Mouse (Mus musculus) G1E-ER4 (cell line): ENCODE results near the gene Sowahc. TPM values are rescaled to one million over a fixed set of nuclear protein-coding genes. Genes with fewer than 3 reads are reported as not detected.

Experiments
- GATA1 ChIP-seq: IDR thresholded peaks from one replicate; pipeline ENCODE4 v1.8.0; 2012; ENCODE audit warnings: low read length, inconsistent platforms
- polyA plus RNA-seq: library from polyadenylated mRNA; stranded (reverse); fragments of >175 nt; gene quantifications from 2 replicates; pipeline ENCODE4 v1.2.3, GENCODE M21; 2012

Sowahc gene
- polyA plus RNA-seq, 1 experiment, result 0.60 TPM

- TF ChIP-seq GATA1, result no peak
Measured at GRCm38 (mm10) chr10:59237757-59238156, 16.0 kb downstream of the Sowahc start.

- TF ChIP-seq GATA1, result no peak
Measured at GRCm38 (mm10) chr10:59241141-59241541, 19.4 kb downstream of the Sowahc start.

GRCm38 (mm10) chr10:59249531-59249930 lies 27.8 kb downstream of the Sowahc start:
- no peak for TF ChIP-seq GATA1

GRCm38 (mm10) chr10:59250679-59251078 lies 28.9 kb downstream of the Sowahc start:
- no peak for TF ChIP-seq GATA1

GRCm38 (mm10) chr10:59251980-59252379 lies 30.2 kb downstream of the Sowahc start:
- TF ChIP-seq GATA1, result no peak

- no peak for TF ChIP-seq GATA1
Measured at GRCm38 (mm10) chr10:59252396-59252795, 30.6 kb downstream of the Sowahc start.

- no peak for TF ChIP-seq GATA1
Measured at GRCm38 (mm10) chr10:59253541-59254079, 31.9 kb downstream of the Sowahc start.

- no peak for TF ChIP-seq GATA1
Measured at GRCm38 (mm10) chr10:59256533-59256932, 34.8 kb downstream of the Sowahc start.

- no peak for TF ChIP-seq GATA1
Measured at GRCm38 (mm10) chr10:59259572-59259971, 37.8 kb downstream of the Sowahc start.

GRCm38 (mm10) chr10:59261603-59262002 lies 39.9 kb downstream of the Sowahc start:
- no peak for TF ChIP-seq GATA1

GRCm38 (mm10) chr10:59262021-59262420 lies 40.3 kb downstream of the Sowahc start:
- TF ChIP-seq GATA1, result no peak

GRCm38 (mm10) chr10:59262979-59263378 lies 41.2 kb downstream of the Sowahc start:
- no peak for TF ChIP-seq GATA1

GRCm38 (mm10) chr10:59265067-59265466 lies 43.3 kb downstream of the Sowahc start:
- no peak for TF ChIP-seq GATA1

GRCm38 (mm10) chr10:59265674-59266073 lies 43.9 kb downstream of the Sowahc start:
- no peak for TF ChIP-seq GATA1

- no peak for TF ChIP-seq GATA1
Measured at GRCm38 (mm10) chr10:59266097-59266496, 44.3 kb downstream of the Sowahc start.

- TF ChIP-seq GATA1, result no peak
Measured at GRCm38 (mm10) chr10:59267275-59267674, 45.5 kb downstream of the Sowahc start.

- TF ChIP-seq GATA1, result no peak
Measured at GRCm38 (mm10) chr10:59268109-59268508, 46.4 kb downstream of the Sowahc start.

GRCm38 (mm10) chr10:59268754-59269153 lies 47.0 kb downstream of the Sowahc start:
- TF ChIP-seq GATA1, result no peak
